Mouse (Mus musculus) kidney, adult 18-20 months (tissue): Measurements from ENCODE around the gene Dlg2.

Experiments
- DNase-seq: peaks from one replicate; pipeline ENCODE4 v3.0.0; 2021

Dlg2 gene

DNA sequence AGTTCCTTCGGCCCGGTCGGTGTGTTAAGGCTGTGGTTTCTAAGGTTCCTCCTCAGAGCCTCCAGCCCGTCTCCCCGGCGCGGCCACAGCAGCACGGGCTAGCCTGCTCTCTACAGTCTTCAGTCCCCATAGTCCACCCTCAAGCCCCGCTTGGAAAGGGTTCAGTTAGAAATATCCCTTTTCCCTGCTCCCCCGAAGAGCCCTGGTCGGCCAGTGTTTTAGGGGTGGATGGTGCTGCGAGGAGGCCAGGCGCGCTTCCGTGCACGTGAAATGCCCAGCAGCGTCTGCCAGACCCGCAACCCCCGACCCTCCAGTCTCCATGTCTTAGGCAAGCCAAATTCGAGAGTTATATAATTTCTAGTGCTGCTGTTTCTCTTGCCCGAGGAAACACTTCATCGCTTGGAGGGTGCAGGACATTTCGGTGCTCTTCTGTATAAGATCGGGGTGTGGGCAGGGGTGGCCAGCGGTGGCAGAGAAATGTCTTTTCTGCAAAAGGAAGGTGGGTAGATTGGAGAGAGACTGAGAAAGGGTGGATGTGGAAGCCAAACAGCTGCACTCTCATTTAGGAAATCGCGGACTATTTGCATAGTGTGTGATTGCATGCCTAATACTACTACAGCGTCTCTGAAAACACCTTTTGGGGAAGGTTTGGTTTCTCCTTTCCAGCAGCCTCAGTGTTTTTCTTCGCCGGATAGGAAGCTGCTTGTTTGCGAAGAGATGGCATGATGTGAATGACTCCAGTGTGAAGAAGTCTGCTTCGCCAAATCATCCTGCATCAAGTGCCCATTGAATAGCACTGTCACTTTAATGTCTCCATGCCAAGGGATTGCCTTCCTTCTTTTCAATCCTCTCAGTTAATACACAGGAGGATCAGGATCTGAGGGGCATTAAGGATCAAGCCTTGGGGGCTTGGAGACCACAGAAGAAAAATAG lies at the start of gene Dlg2:
TSS of gene Dlg2 (plus strand) at position 360 of the 933 bp plus-strand sequence.
- DNase-seq = no peak

DNA sequence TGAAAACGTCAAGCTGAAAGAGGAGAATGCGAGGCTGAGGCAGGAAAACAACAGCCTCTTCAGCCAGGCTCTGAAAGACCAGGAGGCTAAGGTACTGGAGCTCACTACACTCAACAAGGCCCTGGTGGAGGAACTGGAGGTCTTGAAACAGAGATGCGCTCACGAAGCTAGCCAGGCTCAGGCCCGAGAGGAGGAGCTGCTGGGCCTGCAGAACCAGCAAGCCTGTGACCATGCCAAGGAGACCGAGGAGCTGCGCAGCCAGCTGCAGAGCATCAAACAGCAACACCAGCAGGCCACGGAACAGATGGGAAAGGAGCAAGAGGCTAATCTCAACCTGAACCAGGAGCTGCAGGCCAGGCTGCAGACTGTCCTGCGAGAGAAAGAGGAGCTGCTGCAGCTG lies 49.5 kb upstream of the Dlg2 start:
- DNase-seq = no peak

DNA sequence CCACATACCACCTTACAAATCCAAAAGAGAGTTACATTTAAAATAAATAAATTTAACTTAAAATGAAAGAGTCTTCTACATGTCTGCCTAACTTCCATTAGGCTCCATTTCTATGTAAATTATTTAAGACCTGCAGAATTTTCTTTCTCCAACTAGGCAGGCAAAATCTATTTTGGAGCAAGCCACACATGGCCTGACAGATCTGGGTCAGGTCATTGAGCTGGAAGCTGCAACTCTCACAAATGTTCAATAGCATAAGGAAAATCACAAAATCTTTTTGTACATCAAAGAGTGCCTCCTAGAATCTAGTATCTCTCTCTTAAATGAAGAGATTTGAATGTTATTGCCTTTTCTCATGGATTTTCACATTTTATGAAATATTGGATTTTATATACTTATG lies 44.3 kb upstream of the Dlg2 start:
- no peak for DNase-seq

DNA sequence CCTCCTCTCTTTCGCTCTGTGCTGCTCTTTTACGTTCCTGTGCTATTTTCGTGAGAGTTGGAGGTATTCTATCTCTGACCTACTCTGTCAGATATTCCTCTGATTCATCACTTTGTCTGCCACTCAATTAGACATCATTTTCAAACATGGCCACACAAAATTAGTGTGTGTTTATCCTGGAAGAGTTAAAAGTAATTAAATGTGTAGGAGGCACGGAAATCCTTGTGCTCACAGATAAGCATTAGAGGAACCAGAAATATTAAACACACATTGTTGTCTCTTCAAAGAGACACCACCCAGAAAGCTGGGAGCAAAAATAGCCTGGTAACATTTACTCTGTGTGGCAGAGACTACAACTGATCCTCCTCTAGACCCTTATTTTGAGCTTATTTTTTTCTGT lies 36.4 kb upstream of the Dlg2 start:
- DNase-seq = no peak

DNA sequence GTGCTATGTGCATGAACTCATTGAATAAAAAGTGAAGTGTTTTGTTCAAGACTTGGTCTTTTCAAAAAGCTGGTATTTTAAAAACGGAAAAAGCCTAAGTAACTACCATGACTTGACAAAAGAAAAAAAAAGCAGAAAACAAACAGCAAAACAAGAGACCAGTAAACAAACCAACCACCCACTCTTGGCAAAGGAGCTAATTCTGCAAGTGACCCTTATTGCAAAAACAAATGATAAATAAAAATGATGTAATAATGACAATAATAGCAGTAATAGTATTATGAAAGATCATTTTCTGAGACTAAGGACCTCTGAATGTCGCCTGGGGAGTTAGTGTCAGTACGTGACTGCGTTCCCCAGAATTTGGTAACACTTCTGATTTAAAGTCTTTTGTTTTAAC lies 34.4 kb upstream of the Dlg2 start:
- DNase-seq = no peak

DNA sequence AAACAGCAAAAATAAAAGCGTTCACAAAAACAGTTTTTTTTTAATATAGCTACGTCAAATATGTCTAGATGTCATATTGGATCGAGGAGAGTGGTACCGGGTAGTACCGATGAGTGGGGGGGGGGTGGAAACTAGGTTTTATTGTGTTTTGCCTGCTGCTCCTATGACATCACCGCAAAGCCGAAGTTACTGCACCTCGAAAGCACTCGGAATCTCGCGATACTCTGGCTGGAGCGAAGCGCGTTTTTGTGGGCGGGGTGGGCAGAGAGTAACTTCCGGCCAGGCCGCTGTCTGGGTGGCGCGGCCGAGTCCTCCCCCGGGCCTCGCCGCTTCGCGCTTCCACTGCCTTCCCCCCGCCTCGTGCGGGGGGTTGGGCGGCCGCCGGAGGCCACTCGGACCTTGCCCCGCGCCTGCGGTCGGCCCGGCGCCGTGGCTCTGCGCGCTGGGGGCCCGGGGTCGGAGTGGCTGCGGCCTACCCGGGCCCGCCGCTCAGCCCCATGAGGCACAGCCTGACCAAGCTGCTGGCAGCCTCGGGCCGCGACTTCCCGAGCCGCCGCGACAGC lies 33.9 kb upstream of the Dlg2 start, which contains the start of gene Crebzf:
TSS of gene Crebzf (plus strand) at position 212 of the 563 bp plus-strand sequence.
- DNase-seq = peak; percentile 96

DNA sequence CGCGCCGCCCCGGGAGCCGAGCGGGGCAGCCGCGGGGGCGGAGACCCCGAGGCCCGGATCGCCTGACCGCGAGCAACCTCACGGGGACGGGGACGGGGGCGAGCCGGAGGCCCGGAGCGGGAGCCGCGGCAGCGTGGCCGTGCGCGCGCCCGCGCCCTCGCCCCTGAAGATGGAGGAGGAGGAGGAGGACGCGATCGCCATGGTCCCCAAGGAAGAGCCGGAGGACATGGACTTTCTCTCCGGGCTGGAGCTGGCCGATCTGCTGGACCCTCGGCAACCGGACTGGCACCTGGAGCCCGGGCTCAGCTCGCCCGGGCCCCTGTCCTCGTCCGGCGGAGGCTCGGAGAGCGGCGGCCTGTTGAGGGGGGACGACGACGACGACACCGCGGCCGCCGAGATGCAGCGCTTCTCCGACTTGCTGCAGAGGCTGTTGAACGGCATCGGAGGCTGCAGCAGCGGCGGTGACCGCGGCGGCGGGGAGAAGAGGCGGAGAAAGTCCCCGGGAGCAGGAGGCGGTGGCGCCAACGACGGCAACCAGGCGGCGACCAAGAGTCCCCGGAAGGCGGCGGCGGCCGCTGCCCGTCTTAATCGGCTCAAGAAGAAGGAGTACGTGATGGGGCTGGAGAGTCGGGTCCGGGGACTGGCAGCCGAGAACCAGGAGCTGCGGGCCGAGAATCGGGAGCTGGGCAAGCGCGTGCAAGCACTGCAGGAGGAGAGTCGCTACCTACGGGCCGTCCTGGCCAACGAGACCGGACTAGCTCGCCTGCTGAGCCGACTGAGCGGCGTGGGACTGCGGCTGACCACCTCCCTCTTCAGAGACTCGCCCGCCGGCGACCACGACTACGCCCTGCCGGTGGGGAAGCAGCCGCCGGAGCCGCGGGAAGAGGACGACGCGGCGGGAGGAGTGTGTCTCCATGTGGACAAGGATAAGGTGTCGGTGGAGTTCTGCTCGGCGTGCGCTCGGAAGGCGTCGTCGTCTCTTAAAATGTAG lies 33.1 kb upstream of the Dlg2 start:
- peak; percentile 80 for DNase-seq

DNA sequence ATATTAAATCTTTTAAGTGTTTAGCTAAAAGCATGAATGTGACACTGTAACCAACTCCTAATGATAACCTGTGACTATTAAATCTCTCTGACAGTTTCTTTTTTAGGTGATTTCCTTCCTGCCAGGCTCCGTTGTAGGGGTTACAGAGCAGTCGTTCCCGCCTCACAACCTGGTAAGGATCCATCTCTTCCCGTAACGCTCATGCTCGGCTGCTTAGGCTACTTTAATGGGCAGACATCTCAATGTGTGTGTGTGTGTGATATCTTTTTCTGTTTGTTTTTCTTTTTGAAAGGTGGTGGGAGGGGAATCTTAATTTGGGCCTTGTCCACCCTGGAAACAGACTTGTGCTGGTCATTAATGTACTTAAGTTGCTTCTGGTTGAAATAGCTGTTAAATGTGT lies 32.3 kb upstream of the Dlg2 start:
- DNase-seq = peak; percentile 16

DNA sequence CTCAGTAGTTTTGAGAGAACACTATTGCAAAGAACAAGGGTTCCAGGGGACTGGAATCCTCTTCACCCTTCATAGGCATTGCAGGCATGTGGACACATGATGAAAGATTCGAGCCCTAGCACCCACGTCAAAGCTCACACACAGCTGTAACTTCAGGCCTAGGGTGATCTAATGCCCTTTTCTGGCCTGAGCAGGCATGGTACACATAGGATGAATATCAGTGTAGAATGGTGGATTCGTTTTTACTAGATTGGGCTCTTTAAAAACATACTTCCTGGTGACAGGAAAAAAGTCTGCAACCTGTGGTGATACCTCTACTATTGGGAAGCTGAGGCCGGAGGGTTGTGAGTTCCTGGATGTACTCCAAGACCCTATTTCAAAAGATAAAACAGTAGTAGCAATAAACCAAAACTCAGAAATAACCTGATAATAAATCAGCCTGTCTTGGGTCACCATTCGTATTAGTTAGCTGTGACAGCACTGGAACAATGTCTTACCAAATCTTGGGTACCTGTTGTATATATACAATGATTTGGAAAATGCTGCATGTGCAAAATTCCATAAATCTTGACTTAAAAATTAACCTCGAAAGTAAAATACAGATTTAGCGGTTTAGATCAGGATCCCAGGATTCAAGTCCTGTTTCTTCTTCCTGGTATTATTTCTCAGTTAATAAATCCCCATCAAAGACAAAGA lies 20.2 kb upstream of the Dlg2 start:
- no peak for DNase-seq

DNA sequence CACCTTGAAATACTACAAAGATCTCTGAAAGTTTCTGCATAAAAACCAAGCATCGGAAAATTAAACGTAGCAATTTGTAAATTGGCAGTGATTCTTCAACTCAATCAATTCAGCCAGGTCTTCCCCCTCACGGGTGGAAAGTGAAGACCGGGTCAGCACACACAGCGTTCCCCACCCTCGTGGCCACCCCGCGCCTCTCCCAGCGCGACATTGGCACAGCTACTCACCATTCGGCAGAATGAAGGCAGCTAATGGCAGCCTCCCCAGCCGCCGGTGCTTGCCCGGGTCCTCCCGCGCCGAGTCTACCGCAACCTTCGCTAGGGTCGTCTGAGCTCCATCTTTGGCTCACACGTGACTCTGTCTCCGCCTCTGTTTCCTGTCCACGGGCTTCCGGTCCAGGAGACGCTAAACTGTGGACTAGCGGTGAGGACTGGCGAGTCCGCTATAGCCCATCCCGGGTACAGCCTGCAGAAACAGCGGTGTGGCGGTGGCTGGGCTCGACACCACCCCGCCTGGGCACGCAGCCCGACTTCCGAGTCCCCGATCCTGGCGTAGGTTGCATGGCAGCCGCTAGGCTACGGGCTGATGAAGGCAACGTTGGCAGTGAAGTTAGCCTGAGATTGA lies 19.5 kb upstream of the Dlg2 start, which contains the start of gene Tmem126a:
TSS of gene Tmem126a (minus strand) at position 385 of the 624 bp plus-strand sequence.
- DNase-seq = peak; percentile 89

DNA sequence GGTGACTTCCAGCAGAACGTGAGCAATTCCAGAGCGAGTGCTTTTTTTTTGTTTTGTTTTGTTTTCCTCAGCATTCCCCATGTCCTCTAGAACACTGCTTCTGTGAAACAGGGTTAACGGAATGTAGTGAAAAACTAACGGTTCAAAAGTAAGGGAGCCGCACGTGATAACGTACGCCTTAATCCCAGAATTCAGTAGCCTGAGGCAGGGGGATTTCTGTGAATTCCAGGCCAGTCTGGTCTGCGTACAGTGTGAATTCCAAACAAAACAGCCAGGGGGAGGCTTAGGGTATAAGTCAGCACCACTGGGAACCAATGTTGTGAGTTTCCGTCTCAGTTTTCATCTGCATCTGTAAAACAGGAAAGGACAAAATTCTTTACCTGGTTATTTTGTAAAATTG lies 19.0 kb upstream of the Dlg2 start:
- DNase-seq = no peak

DNA sequence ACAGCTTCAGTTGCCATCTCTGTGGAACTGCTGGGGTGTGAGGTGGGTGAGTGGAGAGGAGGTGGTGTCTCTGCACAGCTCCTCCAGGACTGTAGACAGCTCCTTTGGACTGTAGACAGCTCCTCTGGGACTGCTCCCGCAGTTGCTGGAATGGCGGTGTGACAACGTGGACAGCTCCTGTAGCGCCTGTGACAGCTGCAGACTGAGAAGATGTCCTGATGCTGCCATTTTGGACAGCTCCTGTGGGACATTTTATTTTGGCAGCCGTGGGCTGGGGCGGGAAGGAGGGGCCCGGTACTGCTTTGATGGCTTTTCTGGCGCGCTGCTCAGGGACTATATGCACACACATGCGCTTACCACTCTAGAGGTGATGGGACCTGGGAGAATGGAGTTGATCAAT lies 16.1 kb upstream of the Dlg2 start:
- DNase-seq = no peak

DNA sequence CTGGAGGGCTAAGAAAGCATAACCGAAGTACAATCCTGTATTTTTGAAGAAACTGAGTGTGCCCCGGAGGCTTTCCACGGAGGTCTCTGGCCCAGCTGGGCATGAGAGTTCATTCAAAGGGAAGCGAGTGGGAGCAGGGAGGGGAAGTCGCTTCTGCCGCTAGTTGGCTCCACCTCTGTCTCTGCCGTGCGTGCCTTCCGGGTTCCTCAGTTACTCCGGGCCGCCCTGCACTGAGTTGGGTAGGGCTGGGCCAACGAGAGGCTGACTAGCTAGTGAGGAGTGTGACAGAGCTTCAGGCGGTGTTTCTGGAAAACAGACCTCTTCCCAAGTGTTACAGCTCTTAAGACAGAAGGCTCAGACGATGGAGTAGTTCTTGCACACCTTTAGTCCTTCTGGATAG lies 15.5 kb upstream of the Dlg2 start:
- peak; percentile 38 for DNase-seq

DNA sequence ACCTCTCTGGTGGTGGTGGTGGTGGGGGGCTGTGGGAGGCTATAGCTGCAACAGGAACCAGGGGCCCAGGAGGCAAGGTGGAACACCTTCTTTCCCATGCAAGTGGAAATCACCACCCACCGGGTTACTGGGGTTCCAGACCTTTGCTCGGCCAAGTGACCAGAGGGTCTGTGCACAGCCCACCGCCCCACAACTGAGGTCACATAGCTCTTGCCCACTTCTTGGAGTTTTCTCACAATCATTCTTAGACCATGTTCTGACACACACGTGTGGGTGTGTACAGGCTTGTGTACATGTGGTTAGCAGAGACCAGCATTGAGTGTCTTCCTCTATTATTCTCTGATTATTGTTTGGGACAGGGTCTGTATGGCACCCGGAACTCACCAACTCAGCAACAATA lies 15.0 kb upstream of the Dlg2 start:
- DNase-seq = no peak

DNA sequence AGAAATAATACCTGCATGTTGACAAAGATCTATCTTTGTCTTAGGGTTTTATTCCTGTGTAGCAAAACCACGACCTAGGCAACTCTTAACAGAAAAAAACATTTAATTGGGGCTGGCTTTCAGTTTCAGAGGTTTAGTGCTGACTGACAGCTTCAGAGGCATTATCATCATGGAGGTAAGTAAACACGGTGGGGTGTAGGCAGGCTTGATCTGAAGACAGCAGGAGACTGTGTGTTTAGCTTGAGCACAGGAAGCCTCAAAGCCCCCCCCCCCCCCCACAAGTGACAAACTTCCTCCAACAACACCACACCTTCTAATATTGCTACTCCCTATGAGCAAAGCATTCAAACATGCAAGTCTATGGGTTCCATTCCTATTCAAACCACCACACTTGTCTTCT lies 3.0 kb upstream of the Dlg2 start:
- DNase-seq = no peak

DNA sequence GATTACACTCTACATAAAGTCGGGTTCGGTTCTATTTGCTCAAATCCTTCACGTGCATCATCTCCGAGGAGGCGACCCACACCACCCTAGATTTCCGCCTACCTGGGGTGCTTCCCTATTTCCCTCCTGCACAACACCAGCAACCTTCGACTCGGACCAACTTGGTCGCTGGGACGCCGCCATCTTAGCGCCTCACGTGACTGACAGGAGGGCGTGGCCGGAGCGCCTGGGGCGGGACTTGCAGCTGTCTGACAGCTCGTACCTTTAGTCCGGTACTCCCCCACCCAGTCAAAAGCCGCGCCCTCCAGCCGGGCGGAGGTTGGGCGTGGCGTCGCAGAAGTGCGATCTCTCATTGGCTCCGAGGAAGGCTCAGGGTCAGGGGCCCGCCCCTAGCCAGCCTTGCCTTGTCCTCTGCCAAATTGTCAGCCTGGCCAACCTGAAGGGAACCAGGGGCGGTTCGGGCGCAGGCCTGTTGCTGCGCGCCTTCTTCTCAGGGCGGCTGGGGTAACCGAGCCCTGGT lies 619 bp upstream of the Dlg2 start, which contains the start of gene Tmem126b:
TSS of gene Tmem126b (minus strand) at position 209 of the 520 bp plus-strand sequence.
- DNase-seq = peak; percentile 100

DNA sequence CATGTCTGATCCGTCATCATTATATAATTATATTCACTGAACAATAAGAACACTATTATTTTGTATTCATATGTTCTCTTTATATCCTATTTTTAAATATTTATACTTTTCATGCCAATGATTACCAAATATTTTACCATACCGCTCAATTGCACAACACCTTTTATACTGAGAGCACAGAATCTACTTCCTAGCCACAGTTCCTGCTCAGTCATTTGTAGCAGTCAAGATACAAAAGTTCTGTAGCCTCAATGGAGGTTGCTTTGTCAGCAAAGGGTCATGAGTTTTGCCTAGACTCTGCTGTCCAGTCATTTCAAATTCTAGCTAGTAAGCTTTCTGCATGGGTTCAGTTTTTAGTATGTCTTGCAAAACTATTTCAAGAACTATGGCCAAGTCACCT lies 6.1 kb downstream of the Dlg2 start:
- DNase-seq = no peak

DNA sequence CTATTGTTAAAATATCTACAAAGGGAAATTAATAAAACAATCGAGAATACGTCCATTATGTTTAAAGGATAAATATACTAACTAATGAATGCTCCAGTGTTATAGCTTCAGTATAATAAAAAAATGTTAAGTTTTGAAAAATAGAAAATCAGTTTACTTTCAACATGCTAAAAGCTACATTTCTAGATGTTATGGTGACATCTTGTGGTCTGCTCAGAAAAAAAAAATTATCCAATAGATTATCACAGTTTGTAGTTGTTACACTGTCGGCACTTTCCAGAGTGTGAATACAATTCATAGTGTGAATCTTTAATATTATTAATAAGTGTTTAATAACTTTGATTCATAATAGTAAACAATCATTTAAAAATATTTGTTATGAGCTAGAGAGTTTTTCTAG lies 31.7 kb downstream of the Dlg2 start:
- DNase-seq = no peak

DNA sequence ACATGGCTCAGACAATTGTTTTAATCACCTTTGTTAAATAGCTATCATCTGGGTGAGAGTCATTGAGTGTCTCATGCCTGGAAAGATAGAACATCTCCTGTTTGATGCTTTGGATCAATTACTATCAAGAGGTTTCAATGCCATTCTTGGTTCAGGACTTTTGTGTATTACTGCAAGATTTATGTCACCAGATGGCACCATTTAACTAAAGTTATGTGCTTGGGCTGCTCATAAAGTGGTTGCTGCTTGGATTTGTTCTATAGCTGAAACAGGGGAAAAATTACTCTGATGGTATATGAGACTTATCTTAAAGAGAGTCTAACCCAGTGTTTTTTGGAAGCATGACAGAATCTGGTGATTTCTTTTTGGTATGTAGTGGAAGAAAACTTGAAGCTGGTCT lies 35.8 kb downstream of the Dlg2 start:
- DNase-seq = no peak

DNA sequence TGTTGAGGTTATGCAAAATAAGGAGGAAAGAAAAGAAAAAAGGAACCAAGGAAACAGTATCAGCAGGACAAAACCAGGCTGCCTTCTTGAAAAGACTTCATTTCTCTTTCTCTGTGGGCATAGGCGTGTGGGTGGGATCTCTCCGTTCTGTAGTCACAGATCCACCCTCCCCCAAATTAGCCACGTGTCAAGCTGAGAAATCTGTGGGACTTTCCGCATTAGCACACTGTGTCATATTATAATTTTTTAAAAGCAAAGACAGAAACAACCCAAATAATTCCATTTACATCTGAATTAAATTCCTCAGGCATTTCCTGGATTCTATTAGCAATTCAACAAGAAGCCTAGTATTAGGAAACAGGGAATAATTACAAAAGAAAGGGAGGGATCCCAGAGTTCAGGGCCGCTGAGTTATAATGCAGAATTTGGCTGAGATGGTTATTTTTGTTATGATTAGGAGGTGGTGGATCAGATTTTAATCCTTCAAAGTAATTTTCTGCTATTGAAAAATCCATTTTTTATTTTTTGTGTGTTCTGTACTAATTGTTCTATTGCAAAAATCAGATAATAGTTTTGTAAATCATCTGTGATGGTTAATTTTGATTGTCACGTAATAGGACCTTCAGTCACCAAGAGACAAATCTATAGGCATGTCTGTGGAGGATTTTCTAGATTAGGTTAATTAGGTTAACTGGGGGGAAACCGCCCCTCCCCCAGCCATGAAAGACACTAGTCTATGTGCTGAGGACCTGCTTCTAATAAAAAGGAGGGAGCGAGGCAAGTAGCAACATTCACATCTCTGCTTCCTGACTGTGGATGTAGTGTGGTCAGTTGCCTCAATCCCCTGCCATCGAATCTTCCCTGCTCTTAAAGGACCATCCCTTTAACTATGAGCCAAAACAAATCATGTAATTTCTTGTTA lies 63.3 kb downstream of the Dlg2 start:
- DNase-seq = no peak
